Mouse (Mus musculus): ENCODE data around the gene Nup98.

DNA sequence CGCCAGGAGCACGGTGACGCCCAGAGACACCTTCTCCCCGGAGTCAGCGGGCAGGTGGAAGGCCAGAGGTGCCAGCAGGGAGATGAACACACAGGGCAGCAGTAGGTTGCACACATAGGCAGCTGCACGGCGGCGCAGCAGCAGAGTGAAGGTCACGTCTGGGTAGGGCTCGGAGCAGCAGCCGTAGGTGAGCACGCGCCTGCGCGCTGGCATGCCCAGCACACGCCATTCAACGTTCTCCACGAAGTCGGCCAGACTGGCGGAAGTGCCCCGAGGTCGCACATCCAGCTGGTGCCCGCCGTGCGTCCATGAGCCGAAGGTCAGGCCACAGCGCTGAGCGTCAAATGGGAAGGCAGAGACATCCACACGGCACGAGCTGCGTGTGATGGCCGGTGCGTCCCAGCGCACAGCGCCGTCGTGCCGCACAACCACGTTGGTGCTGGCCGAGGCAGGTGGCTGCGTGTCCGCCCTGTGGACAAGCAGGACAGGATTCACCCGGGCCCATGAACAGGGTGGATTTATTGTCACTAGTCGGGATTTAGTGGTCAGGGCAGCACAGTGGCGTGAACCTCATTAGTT, 96.7 kb downstream of the Nup98 start:
- TF ChIP-seq POLR2A (IDR thresholded peaks at IDR 0.05; ENCODE audit: extremely low read depth, insufficient read depth, low read length) (no peak), CTCF (IDR thresholded peaks at IDR 0.05; ENCODE audit: low read depth, low read length) (no peak)
